Mouse (Mus musculus) heart, embryonic 11.5 days (tissue): ENCODE results near the gene Gipc3. TPM values are rescaled to one million over a fixed set of nuclear protein-coding genes. Genes with fewer than 3 reads are reported as not detected.

ENCODE experiments used
- ATAC-seq: fragments of 200-750 bp; cut with Nextera tagmentation; replicated peaks from 2 replicates; pipeline ENCODE4 v1.8.0; 2017; ENCODE audit warnings: moderate library complexity; ENCODE audit not compliant: insufficient number of reproducible peaks, low FRiP score, low TSS enrichment
- H3K27ac ChIP-seq: fragments of 300-500 bp; sonication (generic); 2 replicates; pipeline ENCODE4 v1.5.1; 2014; ENCODE audit warnings: mild to moderate bottlenecking, low read depth, low read length
- H3K27me3 ChIP-seq: fragments of 300-500 bp; sonication (generic); 2 replicates; pipeline ENCODE4 v1.6.1; 2014; ENCODE audit warnings: mild to moderate bottlenecking, low read length, mixed read lengths; ENCODE audit not compliant: control insufficient read depth, insufficient read depth
- H3K36me3 ChIP-seq: fragments of 300-500 bp; sonication (generic); 2 replicates; pipeline ENCODE4 v1.6.1; 2014; ENCODE audit warnings: mild to moderate bottlenecking, low read length, moderate library complexity, mixed read lengths; ENCODE audit not compliant: control insufficient read depth, insufficient read depth
- H3K4me1 ChIP-seq: fragments of 300-500 bp; sonication (generic); 2 replicates; pipeline ENCODE4 v1.6.1; 2014; ENCODE audit warnings: low read length; ENCODE audit not compliant: control insufficient read depth, insufficient read depth
- H3K4me2 ChIP-seq: fragments of 300-500 bp; sonication (generic); 2 replicates; pipeline ENCODE4 v1.6.1; 2014; ENCODE audit warnings: mild to moderate bottlenecking, moderate library complexity
- H3K4me3 ChIP-seq: fragments of 300-500 bp; sonication (generic); 2 replicates; pipeline ENCODE4 v1.5.1; 2014; ENCODE audit warnings: low read depth, low read length
- H3K9ac ChIP-seq: fragments of 300-500 bp; sonication (generic); 2 replicates; pipeline ENCODE4 v1.6.1; 2014; ENCODE audit warnings: mild to moderate bottlenecking, low read depth, low read length, moderate library complexity
- H3K9me3 ChIP-seq: fragments of 300-500 bp; sonication (generic); replicated peaks from 2 replicates; pipeline ENCODE4 v1.6.1; 2016; ENCODE audit warnings: low read length; ENCODE audit not compliant: control insufficient read depth
- WGBS: fragments of 180-500 bp; shearing (Covaris S2); extraction: QIAGEN DNeasy Blood & Tissue Kit; methylation state at CpG from one replicate; pipeline ENCODE4 v1.1.7; 2014; ENCODE audit not compliant: insufficient replicate concordance; 5-methylcytosine and 5-hydroxymethylcytosine counted together
- polyA plus RNA-seq: library from polyadenylated mRNA; unstranded; fragments of >200 nt; fragmentation: Nextera tagmentation; extraction: Ambion mirVana; gene quantifications from 2 replicates; pipeline ENCODE4 v1.2.1, GENCODE M21; 2014

The Gipc3 gene
- polyA plus RNA-seq, 1 experiment from 2014 or later: not detected

DNA sequence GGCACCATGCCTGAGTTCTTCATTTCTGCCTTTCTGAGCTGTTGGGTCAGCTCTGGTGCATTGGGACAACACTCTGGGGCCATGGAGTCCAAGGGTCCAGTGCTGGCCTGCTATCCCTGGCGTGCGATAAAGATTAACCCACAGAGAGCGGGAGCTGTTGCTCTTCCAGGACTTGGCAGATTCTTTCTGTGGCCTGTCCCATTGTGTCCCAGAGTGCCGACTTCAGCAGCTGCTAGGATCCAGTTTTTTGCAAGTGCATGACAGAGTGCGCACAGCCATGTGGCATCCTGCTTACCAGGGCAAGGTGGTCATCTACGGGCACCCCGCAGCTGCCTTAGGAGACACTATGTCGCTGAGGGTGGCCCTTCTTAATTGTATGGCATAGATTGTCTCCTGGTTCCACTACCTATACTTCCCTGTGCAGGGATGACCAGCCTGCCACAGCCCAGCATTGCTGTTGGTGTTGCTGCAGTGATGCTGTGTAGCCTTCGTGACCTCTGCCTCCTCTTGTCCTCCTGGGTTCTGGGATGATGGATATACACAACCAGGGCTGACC lies 42.6 kb downstream of the Gipc3 start:
- 76% methylated on average over 9 of the region's 9 CpGs for WGBS
- Histone ChIP-seq H3K4me1 (peaks cover 72% of the 10 kb centered on the region), H3K27ac (no peak overlapping the region), H3K9ac (no peak overlapping the region), H3K36me3 (no peaks in the 10 kb centered on the region), H3K4me3 (no peak overlapping the region), H3K27me3 (no peaks in the 10 kb centered on the region), H3K9me3 (no peaks in the 10 kb centered on the region), H3K4me2 (no peak overlapping the region)
- ATAC-seq: no peak

GRCm38 (mm10) chr10:81299585-81300351 lies 43.3 kb downstream of the Gipc3 start:
- Histone ChIP-seq H3K27ac (0 out of 2 replicates have a peak overlapping the region, but pooled peaks have one; percentile 11), H3K36me3 (no peaks in the 10 kb centered on the region), H3K9ac (peak overlapping the region; percentile 29; the same call in 1 of the 2 replicates), H3K4me1 (peaks cover 77% of the 10 kb centered on the region), H3K4me3 (no peak overlapping the region), H3K9me3 (no peaks in the 10 kb centered on the region), H3K27me3 (no peaks in the 10 kb centered on the region), H3K4me2 (0 out of 2 replicates have a peak overlapping the region, but pooled peaks have one; percentile 4)
- 84% methylated on average over 14 of the region's 14 CpGs for WGBS
- no peak for ATAC-seq

GRCm38 (mm10) chr10:81298369-81299100 lies 44.5 kb downstream of the Gipc3 start:
- Histone ChIP-seq H3K27me3 (no peaks in the 10 kb centered on the region), H3K9me3 (no peaks in the 10 kb centered on the region), H3K4me2 (no peak overlapping the region), H3K36me3 (no peaks in the 10 kb centered on the region), H3K9ac (no peak overlapping the region), H3K4me1 (peaks cover 78% of the 10 kb centered on the region), H3K27ac (peak overlapping the region; percentile 59; the same call in 1 of the 2 replicates), H3K4me3 (no peak overlapping the region)
- ATAC-seq: no peak
- 91% methylated on average over 17 of the region's 17 CpGs for WGBS

DNA sequence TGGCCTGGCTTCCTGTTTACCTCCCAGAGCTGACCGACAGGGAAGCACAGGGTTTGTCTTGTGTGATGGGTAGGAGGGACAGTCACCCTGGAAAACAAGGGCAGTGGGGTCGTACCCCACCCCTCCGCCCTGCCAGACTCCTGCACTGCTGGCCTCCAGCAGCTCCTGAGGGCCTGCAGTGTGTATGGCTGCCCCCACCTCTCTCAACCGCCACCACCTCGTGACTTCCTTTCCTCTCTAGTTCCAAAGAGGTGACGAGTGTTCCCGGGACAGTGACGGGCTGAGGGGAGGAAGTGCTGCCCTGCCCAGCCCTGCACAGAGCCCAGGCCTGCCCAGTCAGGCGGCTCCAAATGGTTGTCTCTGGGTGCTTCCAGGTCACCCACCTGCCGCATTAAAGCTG lies 45.2 kb downstream of the Gipc3 start:
- 0 out of 2 replicates have a peak, but pooled peaks have one; percentile 8 for ATAC-seq
- Histone ChIP-seq H3K4me1 (peaks cover 73% of the 10 kb centered on the region), H3K9ac (no peak overlapping the region), H3K4me2 (peak overlapping the region; percentile 0; the same call in 1 of the 2 replicates), H3K9me3 (no peaks in the 10 kb centered on the region), H3K27ac (peak overlapping the region; percentile 59; the same call in 1 of the 2 replicates), H3K36me3 (no peaks in the 10 kb centered on the region), H3K4me3 (no peak overlapping the region), H3K27me3 (no peaks in the 10 kb centered on the region)
- 33% methylated on average over 10 of the region's 10 CpGs for WGBS

DNA sequence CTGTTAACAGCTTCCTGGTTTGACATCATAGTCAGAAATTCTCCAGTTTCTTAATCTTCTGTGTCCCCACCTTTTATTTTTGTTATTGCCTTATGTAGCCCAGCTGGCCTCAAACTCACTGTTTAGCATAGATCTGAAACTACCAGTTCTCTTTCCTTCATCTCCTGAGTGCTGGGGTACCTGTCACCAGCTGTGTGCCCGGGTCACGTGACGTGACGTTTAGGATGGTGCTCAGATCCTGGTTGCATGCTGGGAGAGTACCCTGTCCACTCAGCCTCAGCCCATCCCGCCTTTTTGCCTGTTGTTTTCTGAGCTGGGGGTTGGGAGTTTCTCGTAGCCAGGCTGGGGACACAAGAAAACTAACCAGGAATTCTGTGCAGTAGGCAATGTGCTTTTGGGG lies 45.8 kb downstream of the Gipc3 start:
- Histone ChIP-seq H3K27me3 (no peaks in the 10 kb centered on the region), H3K9ac (no peak overlapping the region), H3K36me3 (no peaks in the 10 kb centered on the region), H3K27ac (peak overlapping the region; percentile 59; the same call in 1 of the 2 replicates), H3K4me1 (peaks cover 67% of the 10 kb centered on the region), H3K9me3 (no peaks in the 10 kb centered on the region), H3K4me3 (no peak overlapping the region), H3K4me2 (no peak overlapping the region)
- WGBS: 83% methylated on average over 6 of the region's 6 CpGs
- ATAC-seq: no peak

DNA sequence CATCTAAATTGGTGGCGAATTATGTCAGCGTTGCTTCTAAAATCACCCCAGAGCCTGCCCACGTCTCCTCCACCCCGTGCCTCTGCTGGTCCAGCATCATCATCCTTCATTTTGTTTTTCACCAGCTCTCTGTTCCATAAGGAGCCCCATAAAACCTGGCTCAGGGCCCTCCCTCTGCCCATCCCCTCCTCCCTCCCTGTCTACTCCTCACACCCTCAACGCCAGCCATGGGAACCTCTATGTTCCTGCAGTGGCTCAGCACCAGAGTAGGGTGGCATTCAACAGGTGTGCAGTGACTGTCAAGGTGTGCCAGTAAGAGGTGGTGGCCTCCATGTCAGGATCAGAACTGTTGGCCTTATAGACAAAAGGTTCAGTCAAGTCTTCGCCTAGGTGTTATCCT lies 47.9 kb downstream of the Gipc3 start:
- Histone ChIP-seq H3K4me1 (peaks cover 55% of the 10 kb centered on the region), H3K27ac (no peak overlapping the region), H3K27me3 (peaks cover 16% of the 10 kb centered on the region), H3K36me3 (no peaks in the 10 kb centered on the region), H3K9ac (no peak overlapping the region), H3K9me3 (no peaks in the 10 kb centered on the region), H3K4me3 (no peak overlapping the region), H3K4me2 (no peak overlapping the region; the same call in 1 of the 2 replicates)
- 83% methylated on average over 6 of the region's 6 CpGs for WGBS
- ATAC-seq: no peak

GRCm38 (mm10) chr10:81294442-81294841 lies 48.6 kb downstream of the Gipc3 start:
- no peak for ATAC-seq
- Histone ChIP-seq H3K4me3 (peak overlapping the region; percentile 80; the same call in 1 of the 2 replicates), H3K4me2 (peak overlapping the region; percentile 96), H3K36me3 (no peaks in the 10 kb centered on the region), H3K4me1 (peaks cover 47% of the 10 kb centered on the region), H3K9me3 (no peaks in the 10 kb centered on the region), H3K9ac (peak overlapping the region; percentile 79; the same call in 1 of the 2 replicates), H3K27ac (no peak overlapping the region), H3K27me3 (peaks cover 24% of the 10 kb centered on the region)
- WGBS: 48% methylated on average over 8 of the region's 8 CpGs

- ATAC-seq: no peak; the same call in 1 of the 2 replicates
- H3K36me3 ChIP-seq: no peaks in the 10 kb centered on the region
- H3K27ac ChIP-seq: peak overlapping the region; percentile 51; the same call in 1 of the 2 replicates
- peaks cover 43% of the 10 kb centered on the region for H3K4me1 ChIP-seq
- H3K9me3 ChIP-seq: no peaks in the 10 kb centered on the region
- peak overlapping the region; percentile 80 for H3K4me3 ChIP-seq
- H3K27me3 ChIP-seq: peaks cover 27% of the 10 kb centered on the region
- H3K9ac ChIP-seq: peak overlapping the region; percentile 79
- H3K4me2 ChIP-seq: peak overlapping the region; percentile 96
- 3% methylated on average over 25 of the region's 25 CpGs for WGBS
Measured at GRCm38 (mm10) chr10:81293334-81294030, 49.6 kb downstream of the Gipc3 start.
